Mouse (Mus musculus) urinary bladder, postnatal 25 days (tissue): ENCODE results near the gene Plekhh1.
A peak's percentile ranks its signal among the peaks of the same experiment; 100 is the strongest.
"Not testable (repeated sequence)": the region's sequence is repeated elsewhere in the genome, so short reads cannot be mapped to it uniquely, and the experiment has no call there.

ENCODE experiments used
- DNase-seq: peaks from one replicate; pipeline ENCODE4 v3.0.0; 2022; ENCODE audit warnings: low spot score

The Plekhh1 gene

DNA sequence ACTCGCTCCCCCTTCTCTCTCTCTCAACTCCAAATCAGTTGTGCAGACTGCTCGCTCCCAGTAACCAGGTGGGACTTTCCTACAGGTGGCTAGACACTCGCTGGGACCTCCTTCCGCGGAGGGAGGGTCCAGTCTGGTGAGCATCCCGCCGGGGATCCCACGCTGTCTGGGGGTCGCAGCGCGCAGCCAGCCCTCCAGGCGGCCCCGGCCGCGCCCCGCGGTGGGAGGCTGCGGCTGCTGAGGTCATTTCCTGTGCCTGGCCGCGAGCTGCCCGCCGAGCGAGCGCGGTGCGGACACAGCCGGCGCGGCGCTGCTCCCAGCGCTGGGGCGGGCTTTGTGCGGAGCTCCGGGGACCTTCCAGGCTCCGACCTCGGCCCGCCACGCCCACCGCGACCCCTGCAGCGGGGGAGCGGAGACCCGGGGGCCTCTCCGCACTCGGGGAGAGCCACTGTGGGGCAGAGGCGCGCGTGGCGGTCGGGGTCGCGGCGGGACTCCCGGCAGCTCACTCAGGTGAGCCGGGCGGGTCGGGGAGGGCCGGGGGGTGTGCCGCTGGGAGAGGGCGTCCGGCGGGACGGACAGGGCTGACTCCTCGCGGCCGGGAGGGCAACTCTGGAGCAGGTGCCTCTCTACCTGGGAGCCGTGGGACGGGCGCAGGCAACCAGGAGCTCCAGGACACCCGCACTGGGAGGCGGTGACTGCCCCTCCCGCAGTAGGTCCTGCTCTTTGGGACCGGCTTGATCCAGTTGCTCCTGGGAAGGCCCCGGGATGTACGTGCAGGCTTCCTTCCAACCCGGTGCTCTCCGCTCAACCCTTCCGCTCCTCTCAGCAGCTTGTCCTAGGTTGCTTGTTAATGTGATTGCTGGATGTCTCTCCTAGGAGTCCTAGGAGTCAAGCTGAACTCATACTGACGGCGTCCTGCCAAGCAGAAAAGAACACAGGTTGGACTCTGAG, at the start of gene Plekhh1:
TSS of gene Plekhh1 (plus strand) at position 253 of the 951 bp plus-strand sequence.
- peak; percentile 56 for DNase-seq

DNA sequence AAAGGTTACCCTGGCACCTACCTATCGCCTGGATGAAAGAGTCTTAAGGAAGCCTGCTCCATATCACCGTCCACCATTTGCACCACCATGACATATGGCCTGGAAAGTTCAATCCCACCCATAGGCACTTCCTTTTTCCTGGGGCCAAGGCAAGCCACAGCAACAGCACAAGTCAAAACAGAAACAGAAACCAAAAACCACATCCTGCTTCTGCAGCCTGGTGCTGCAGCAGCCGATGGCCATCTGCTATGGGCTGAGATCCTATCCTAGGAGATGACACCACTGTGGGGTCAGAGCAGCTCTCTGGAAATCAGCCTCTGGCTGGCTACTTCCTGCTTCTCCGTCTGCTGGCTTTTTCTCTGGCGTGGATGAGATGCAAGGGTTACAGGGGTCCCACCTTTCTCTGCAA, 48.3 kb upstream of the Plekhh1 start:
- DNase-seq = no peak

DNA sequence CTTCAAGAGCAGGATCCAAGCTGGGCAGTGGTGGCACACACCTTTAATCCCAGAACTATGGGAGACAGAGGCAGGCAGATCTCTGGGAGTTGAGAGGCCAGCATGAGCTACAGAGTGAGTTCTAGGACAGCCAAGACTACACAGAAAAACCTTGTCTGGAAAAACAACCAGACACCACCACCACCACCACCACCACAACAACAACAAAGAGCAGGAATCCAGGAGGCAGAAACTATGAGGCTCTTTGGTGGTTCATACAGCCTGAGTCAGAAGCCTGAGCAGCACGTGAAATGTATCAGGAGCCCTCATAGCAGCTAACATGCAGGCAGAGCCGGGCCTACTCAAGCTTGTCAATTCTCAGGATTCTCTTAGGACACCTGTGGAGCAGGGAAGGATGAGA, 47.8 kb upstream of the Plekhh1 start:
- DNase-seq = no peak

DNA sequence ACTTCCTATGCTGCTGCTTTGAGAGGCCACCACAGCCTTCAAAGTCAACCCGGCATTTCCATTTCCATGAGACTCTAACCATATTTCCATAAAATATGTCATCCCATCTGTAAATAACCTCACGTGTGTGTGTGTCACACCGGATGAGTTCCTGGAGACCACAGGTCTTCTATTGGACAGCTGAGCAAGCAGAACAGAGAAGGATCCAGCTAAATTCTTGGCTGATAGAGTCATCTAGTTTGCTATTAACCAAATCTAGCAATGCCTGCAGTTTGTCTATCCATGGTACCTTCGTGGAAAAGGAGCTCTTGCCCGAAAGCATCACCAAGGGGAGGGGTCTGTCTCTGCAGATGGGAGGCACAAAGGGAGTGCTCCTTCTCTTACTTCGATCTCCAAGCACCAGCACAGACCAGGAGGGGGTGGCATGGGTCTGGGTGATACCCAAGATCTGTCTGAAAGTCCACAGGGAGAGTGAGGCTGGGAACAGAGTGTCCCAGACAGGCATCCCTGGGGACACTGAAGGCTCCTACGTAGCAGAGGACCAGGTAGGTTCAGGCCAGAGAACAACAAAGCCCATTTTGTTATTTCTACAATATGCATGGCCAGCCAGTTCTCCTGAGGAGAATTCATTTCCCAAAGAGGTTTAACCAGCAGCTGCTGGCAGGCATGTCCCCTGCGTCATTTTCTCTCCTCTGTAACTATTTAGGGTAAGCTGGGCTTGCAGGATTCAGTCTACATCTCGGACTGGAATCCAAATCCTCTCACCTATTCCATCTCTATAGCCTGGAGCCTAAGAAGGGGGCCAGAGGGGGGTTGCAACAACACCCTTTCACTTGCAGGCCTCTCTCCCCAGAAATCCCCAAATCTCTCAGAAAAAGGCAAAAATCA, 46.8 kb upstream of the Plekhh1 start:
- DNase-seq = no peak

DNA sequence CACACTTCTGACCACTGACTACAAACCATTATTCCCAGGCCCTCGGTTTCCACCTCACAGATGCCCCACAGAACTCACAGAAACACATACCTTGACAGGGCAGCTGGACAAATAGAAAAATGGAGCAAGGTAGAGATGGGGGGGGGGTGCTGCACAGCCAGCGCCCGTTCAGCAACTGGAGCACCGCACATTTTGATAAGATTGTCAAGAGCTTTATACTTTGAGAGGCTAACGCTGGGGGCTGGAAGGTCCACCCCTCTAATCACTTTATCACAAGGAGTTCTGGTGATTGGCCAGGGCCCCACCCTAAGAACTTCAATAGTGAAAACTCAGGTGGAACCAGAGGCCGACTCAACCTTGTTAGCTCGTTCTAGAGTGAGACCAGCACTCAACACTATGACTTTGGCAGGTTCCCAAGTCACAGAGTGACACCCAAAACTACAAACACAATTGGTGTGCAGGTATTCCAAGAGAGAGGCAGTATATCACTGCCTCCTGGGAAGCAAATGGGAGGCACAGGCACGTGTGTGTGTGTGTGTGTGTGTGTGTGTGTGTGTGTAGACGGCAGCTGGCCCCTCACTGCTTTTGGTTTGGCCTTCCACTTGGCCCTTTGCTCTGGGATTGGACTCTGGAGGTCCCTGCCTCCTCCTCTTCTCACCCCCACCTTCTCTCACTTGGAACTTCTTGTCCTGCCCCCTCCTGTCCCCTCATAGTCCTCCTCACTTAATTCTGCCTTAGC, 45.5 kb upstream of the Plekhh1 start:
- no peak for DNase-seq

DNA sequence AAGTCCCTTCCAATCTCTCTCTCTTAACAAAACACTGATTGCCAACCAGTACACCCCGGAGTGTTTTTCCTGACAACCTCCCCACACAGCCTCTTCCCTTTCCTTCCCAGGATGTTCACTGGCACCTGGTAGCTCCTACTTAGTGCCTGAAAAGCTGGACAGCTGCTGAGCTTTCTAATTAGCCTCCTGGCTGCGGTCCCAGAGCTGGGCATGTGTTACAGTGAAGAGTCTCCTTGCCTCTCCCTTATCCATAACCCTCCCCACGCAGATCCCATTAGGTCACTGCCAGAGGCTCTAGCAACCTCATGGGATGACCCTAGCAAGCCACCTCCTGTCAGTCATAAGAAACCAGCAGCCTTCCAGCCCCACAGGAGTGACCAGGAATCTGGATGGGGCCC, 44.9 kb upstream of the Plekhh1 start:
- no peak for DNase-seq

DNA sequence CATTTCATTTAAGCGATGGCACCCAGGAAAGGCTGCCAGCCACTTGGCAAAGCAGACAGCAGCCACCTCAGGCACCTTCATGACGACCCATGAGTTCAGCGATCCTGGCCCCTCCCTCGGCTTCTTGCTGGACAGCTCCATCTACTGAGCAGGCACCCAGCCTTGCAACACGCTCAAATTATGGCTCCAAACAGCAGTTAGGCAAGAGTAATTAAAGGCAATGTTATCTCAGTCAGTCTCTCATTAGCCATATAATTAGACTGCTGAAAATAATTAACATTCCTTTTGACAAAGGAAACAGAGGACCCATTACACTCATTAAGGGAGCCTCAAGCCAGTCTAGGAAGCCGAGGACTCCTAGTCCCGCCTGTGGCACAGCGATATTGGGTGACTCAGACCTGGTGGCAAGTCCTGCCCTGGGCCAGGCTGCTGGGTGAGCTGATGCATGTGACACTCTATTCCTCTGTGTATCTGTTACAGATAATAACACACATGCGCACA, 41.3 kb upstream of the Plekhh1 start:
- no peak for DNase-seq

DNA sequence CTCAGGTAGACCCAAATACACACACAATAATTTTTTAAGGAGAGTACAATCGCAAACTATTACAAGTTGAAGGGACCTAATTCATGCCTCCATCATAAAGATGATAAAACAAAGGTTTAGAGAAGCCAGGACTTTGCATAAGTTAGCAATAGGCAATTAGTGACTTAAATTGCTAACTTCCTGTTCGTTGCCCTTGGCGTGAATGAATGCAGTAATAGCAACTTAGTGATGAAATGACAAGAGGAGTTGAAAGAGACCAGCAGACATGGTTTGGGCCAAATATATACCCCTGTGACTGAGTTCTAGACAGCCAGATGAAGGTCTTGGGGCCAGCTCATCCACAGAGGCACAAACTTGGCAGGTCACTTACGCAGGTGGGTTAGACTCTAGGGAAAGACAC, 32.7 kb upstream of the Plekhh1 start:
- no peak for DNase-seq

DNA sequence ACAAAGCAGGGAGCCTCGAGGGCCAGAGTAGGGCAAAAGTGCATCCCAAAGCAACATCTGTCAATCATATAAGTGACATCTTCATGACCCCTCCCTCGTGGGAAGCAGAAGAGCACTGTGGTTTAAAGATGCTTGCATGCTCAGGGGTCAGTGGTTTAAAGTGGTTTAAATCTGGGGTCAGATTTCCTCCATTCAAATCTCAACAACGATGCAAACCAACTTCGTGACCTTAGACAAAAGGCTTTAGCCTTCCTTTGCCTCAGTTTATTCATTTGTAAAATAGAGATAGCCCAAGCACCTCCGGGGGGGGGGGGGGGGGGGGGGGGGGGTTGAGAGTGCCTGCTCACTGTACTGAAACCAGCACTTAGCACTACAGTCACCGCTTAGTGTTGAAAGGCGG, 32.3 kb upstream of the Plekhh1 start:
- no peak for DNase-seq

DNA sequence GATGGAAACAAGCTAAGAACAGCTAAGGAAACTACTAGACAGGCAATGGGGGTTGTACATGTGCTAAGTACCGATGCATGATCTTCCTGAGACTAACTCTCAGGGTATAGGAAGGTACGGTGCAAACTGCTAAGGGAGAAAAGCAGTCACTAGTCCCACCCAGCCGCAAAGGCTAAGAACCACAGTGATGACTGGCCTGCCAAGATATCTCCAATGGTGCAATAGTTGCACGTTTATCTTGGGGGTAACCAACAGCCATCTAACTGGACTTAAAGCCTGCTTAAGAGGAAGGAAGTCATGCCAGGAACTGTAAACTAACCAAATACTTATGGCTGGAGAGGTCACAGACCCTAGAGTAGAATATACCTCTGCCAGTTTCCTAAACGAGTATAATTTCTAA, 26.6 kb upstream of the Plekhh1 start:
- no peak for DNase-seq

DNA sequence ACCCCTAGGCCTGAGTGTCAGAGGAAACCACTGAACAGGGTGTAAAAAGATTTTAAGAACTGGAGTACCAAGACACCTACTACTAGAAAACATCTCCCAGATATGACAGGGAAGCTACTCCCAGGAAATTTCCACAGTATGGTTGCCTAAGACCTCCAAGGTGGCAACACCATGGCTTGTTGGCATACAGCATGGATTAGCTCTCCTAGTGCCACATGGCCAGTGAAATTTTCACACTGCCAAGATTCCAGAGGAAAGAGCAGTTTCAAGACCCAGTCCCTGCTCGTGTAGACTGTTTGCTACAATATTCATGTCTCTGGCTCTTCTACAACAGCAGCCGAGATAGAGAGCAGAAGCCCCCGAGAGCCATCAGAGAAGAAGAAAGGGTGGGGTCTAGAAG, 26.0 kb upstream of the Plekhh1 start:
- DNase-seq = no peak

DNA sequence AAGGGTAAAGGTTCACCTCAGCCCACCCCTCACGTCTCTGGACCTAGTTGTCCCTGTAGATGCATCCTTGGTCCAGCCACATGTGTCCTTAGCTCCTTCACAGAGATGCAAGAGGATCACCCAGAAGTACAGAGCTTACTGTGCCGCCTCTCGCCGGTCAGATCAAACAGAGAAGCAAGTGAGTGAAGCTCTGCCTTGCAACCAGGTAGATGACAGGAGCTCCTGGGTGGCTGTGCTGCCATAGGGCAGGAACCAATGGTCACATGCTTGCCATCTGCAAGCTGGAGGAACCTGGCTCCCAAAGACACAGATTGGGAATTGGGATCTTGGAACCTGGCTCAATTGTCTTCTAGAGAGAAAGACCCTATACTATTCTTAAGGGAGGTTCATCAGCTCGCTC, 23.5 kb upstream of the Plekhh1 start:
- no peak for DNase-seq

DNA sequence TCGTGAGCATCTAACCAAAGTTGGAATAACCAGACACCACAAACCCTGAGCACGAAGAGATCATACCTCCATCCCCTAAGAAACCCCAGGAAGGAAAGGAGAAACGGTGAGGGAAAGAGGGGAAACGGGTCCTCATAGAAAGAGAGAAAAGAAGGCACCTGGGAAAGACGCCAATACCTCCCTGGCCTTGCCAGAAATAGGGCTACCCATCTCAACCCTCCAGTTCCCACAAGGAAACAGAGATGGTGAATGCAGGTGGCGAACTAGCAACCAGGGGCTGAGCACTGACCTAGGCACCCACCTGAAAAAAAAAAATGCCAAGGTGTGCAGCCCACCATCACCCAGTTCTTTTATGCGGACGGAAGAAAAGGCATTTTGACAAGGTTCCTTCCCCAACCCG, 22.9 kb upstream of the Plekhh1 start:
- no peak for DNase-seq

DNA sequence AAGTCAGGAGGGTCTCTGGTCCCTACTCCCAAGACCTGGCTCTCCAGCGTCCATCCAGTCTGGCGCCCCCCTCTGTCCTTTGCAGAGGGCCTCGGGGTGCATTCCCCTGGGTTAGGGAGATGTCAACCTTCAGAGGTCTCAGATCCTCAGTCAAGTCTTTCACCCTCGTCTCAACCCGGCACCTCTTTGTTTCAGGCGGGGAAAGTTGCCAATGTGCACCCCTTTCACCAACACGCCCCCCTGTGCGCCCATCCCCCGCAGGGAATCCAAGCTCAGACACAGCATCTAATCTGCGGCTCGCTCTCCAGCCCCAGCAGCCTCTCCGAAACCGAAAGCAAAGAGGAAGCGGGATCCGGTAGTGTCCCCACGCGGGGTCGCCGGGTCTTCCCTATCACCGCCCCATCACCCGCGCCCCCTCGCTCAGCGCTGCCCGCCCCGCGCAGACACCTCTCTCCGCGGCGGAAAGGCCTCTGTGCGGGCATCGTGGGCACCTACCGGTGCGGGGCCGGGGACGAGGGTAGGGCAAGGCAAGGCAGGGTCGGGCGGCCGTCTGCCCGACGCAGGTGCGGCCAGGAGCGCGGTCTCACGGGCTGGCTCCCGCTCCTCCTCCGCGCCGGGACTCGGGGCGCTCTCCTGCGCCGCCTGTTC, 22.4 kb upstream of the Plekhh1 start:
- DNase-seq = peak; percentile 40

DNA sequence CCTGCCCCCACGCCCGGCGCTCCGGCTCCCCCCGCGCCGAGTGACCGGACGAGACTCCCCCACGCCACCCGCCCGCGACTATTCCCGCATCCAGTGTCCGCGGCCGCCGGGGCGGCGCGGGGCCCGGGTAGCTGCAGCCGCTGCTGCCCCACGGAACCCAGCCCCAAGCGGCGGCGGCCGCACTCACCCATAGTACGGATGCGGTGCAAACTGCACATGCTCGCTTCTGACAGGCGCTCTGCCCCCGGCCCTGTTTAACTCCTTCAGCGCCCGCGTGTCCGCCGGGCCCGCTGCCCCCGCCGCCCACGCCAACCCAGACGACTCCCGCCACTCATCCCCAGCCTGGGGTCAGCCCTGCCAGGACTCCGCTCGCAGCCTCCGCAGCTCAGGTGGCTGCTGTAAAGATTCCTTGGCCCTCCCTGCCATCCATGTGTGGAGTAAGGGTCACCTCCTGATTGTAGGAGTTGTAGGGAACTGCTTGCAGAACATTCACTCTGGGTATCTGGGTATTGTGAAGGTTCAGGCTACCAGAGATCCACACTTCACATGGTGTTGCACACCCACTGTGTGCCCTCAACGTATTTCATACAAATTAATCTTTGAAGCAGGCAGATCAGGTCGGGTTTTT, 21.7 kb upstream of the Plekhh1 start, which contains the start of gene Tmem229b:
TSS of gene Tmem229b (minus strand) at position 502 of the 628 bp plus-strand sequence.
- peak; percentile 41 for DNase-seq

DNA sequence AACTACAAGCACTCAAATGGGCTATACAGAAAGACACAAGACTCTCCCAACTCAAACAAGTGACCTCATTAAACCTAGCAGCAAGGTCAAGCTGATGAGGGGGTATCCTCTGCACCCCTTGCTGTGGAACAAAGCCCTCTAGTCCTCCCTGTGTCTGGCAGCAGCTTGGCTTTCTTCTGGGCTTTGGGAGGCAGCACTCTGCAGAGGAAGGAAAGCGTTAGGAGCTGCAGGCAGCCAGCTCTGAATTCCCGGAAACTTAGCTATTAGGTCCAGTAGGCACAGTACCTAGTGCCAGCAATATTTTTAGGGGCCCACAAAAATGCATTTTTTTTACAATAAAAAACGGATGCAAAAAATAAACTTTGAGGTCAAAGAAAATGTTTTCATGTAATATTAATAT, 18.4 kb upstream of the Plekhh1 start:
- DNase-seq = no peak

DNA sequence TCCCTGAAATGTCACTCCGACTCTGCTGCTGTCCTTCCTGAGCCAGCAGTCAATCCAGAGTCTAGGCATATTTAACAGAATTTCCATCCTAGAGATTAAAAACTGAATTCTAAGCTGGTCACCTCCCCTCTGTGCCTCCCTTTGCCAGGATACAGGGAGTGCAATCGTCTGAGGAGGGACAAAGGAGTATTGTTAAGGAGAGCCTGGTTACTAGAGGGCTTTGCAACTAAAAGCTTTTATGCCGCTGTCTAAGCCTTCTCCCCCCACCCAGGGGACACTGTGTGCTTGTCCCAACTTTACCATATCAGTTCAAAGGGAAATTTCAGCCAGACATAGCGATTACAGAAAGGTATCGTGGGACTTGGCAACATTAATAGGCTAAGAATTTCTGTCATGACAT, 12.9 kb upstream of the Plekhh1 start:
- DNase-seq = no peak

DNA sequence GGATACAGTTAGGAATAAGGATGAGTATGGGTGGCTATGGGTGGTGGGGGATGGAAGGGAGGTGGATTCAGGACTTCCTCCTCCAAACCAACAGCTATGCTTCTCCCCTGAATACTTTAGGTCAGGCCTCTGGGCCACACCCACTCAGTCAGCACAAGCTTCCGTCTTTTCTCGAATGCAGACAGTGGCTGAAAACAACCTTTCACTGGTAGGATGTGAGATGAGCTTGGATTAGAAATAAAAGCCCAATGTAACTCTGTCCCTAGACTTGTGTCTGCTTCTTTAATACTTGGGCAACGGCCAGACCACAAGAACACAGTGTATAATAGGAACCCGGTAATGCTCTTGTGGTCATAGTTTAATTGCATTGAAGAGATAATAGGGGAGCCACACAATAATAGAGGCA, 11.0 kb upstream of the Plekhh1 start:
- DNase-seq = no peak

DNA sequence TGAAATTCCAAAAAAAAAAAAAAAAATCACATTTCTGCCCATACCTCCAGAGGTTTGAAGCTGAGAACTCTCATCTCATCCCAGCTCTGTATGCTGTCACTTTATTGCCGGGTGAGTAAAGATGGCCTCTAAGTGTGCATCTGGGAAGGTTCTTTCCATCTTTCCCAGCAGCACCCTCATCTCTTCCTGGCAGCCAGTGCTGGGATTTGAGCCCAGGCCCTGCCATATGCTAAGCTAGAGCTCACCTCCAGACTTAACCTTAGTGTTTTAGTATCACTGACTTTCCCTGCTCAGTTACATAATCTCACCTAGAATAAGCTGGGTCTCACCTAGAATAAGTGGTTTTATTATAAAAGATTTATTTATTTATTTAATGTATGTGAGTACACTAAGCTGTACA, 7.1 kb upstream of the Plekhh1 start:
- no peak for DNase-seq

DNA sequence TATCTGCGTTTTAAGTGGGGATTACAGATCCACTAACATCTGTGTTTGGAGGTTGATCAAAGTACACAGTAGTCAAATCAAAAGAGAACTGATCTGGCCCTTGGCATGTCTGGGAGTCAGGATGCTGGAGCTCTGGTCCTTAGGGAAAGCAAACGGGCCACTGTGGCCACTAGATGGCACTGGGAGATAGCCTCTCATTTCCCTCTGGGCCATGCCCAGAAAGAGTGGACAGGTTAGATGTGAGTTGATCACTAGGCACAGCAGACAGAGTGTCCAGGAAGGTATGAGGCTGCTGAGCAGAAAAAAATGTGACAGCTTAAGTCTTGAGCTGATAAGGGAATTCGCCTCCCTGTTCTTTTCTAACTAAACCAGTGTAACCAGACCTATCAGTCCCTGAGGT, 6.1 kb upstream of the Plekhh1 start:
- DNase-seq = peak; percentile 49

DNA sequence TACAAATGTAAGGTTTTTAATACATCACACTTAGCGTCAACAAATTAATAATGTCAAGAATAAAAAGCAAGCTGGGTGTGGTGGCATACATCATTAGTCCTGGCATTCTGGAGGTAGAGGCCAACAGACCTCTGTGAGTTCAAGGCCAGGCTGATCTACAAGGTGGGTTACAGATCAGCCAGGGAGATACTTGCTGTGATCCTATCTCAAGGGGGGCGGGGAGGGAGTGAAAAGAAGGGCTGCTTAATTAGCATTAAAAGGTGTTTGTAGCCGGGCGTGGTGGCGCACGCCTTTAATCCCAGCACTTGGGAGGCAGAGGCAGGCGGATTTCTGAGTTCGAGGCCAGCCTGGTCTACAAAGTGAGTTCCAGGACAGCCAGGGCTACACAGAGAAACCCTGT, 1.4 kb upstream of the Plekhh1 start:
- DNase-seq = not testable (repeated sequence)
